Mouse (Mus musculus) spleen, adult 2 months (tissue): ENCODE measurements at regions not wholly inside any gene's neighbourhood (a gene's known extent, or its start where the extent isn't known, plus 50 kb on each side); places are given as distances from the start of the nearest gene placed in this dataset.

Source experiments
- DNase-seq, 2 experiments: peaks; one replicate each; pipeline versions ENCODE4 v3.0.0 to v3.0.0-alpha.2; 2012 to 2021; ENCODE audit warnings: low spot score in 2 of 2, low read depth in 1 of 2
- H3K27ac ChIP-seq: fragments of 200-500 bp; 2 replicates; pipeline ENCODE4 v1.5.1; 2012; ENCODE audit warnings: low read length, inconsistent platforms; ENCODE audit not compliant: insufficient read depth
- H3K27me3 ChIP-seq: fragments of 200-500 bp; 2 replicates; pipeline ENCODE4 v1.6.1; 2012; ENCODE audit warnings: mild to moderate bottlenecking, moderate library complexity, low read length, inconsistent platforms; ENCODE audit not compliant: control insufficient read depth, insufficient read depth
- H3K36me3 ChIP-seq: fragments of 200-500 bp; 2 replicates; pipeline ENCODE4 v1.6.1; 2012; ENCODE audit warnings: mild to moderate bottlenecking, low read length, inconsistent platforms; ENCODE audit not compliant: control insufficient read depth, insufficient read depth
- H3K4me1 ChIP-seq: fragments of 200-500 bp; 2 replicates; pipeline ENCODE4 v1.6.1; 2011; ENCODE audit warnings: inconsistent platforms; ENCODE audit not compliant: control insufficient read depth, insufficient read depth, insufficient read length
- H3K4me3 ChIP-seq: fragments of 200-500 bp; 2 replicates; pipeline ENCODE4 v1.5.1; 2011; ENCODE audit warnings: mild to moderate bottlenecking, inconsistent platforms; ENCODE audit not compliant: insufficient read depth, insufficient read length; ENCODE audit errors: extremely low read depth
- CTCF ChIP-seq: fragments of 200-500 bp; IDR thresholded peaks from 2 replicates; pipeline ENCODE4 v1.5.1; 2011; ENCODE audit warnings: mild to moderate bottlenecking, inconsistent platforms; ENCODE audit not compliant: insufficient read depth, insufficient read length, insufficient replicate concordance; ENCODE audit errors: extremely low read depth
- POLR2A ChIP-seq: fragments of 200-500 bp; IDR thresholded peaks from 2 replicates; pipeline ENCODE4 v1.6.1; 2011; ENCODE audit warnings: low read depth, low read length, inconsistent platforms
- WGBS: fragments of 180-500 bp; shearing (Covaris S2); methylation state at CpG from one replicate; pipeline ENCODE4 v1.1.7; 2018; 5-methylcytosine and 5-hydroxymethylcytosine counted together

DNA sequence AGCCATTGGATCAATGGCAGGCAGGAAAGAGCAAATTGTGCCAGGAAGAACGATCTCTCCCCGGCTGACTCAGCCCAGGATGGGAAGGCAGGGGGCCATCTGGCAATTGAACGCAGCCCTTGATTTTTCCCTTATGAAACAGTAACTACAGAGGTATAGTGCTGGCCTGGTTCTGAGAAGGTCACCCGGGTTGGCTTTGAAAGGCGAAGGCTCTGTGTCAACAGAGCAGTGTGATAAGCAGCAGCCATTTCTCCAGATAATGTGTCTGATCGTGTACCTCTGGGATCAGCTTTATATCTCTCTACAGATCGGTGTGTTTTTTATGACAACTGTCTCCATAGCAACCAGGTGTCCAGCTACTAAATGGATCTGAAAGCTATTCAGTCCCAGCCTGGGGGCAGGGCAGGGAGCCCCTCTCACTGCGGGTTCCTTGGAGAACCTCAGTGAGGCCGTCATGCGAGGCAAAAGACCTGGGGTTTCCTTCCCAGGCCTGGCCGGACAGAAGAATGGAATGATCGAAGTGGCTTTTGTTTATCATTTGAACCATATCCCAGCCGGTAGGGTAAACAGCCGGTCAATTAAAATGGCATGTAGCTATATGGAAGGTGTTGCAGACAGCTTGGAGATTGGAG is 67.8 kb upstream of the Irf2bp2 start:
- no peak for TF ChIP-seq POLR2A
- TF ChIP-seq CTCF: no peak
- peaks cover 23% of the 10 kb centered on the region; the same call in 1 of the 2 replicates for H3K4me1 ChIP-seq
- no peak for DNase-seq

DNA sequence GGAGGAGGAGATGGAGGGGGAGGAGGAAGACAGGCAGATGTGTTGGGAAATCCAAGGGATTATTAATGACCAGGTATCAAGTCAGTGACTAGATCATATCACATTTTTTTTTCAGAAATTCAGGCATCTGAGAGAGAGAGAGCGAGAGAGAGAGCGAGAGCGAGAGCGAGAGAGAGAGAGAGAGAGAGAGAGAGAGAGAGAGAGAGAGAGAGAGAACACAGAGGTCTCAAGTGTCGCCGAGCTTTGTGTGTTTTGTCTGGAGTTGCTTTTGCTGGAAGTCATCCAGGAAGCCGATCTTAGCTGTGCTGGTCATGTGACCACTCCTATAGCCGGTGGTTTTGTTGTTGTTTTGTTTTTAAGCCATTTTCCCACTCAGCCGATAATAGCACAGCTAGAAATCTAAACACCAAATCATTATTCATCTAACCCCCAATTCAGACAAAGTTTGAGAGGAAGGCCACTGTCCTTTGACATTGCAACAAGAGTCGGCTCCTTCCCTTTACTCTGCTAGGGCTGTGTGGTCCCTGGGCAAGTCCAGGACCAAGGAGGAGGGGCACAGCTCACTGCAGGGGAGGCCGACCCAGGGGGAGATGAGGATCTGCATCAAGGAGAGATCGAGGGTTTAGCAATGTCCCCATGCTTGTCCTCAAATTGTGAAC is 67.0 kb upstream of the Irf2bp2 start:
- TF ChIP-seq POLR2A (no peak), CTCF (no peak)
- Histone ChIP-seq H3K27ac (peak overlapping the region; percentile 63), H3K4me3 (no peak overlapping the region), H3K27me3 (no peaks in the 10 kb centered on the region), H3K36me3 (no peaks in the 10 kb centered on the region), H3K4me1 (peaks cover 20% of the 10 kb centered on the region; the same call in 1 of the 2 replicates)
- 26% methylated on average over 12 of the region's 12 CpGs for WGBS
- no peak for DNase-seq

More for the DNA sequence above, 67.8 kb upstream of the Irf2bp2 start:
- WGBS: 74% methylated on average over 14 of the region's 14 CpGs
- H3K27me3 ChIP-seq: no peaks in the 10 kb centered on the region
- peak overlapping the region; percentile 40; the same call in 1 of the 2 replicates for H3K27ac ChIP-seq
- H3K36me3 ChIP-seq: no peaks in the 10 kb centered on the region
- no peak overlapping the region for H3K4me3 ChIP-seq

- H3K4me3 ChIP-seq: no peak overlapping the region
Measured at GRCm38 (mm10) chr8:126659691-126660657, 66.2 kb upstream of the Irf2bp2 start.

DNA sequence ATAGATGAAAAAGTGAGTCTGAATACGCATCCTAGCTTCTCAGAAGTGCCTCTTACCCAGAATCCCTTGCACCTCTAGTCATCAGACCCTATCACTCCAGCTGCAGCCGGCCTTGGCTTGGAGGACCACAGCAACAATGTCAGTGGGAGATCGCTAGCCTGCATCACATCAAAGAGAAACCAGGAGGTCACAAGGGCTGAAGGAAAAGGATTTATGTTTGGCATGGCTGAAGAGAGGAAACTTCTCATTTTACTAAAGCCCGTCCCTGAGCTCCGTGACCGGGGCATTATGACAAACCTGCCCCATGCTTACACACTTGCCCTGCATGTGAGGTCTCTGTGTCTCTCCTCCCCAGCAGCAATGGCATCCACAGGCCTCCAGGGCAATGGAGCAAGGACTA is 63.8 kb upstream of the Irf2bp2 start:
- H3K4me3 ChIP-seq: no peak overlapping the region
- DNase-seq: no peak
- no peaks in the 10 kb centered on the region for H3K36me3 ChIP-seq
- H3K4me1 ChIP-seq: peaks cover 15% of the 10 kb centered on the region; the same call in 1 of the 2 replicates
- 91% methylated on average over 6 of the region's 6 CpGs for WGBS
- no peak overlapping the region for H3K27ac ChIP-seq
- H3K27me3 ChIP-seq: no peaks in the 10 kb centered on the region
- TF ChIP-seq POLR2A: no peak
- TF ChIP-seq CTCF: no peak

More at GRCm38 (mm10) chr8:126659691-126660657, 66.2 kb upstream of the Irf2bp2 start:
- no peak for DNase-seq
- 72% methylated on average over 12 of the region's 12 CpGs for WGBS
- TF ChIP-seq POLR2A (no peak), CTCF (no peak)
- H3K27ac ChIP-seq: peak overlapping the region; percentile 63
- no peaks in the 10 kb centered on the region for H3K27me3 ChIP-seq
- peaks cover 18% of the 10 kb centered on the region; the same call in 1 of the 2 replicates for H3K4me1 ChIP-seq
- H3K36me3 ChIP-seq: no peaks in the 10 kb centered on the region

GRCm38 (mm10) chr8:126656554-126657260 is 62.9 kb upstream of the Irf2bp2 start:
- Histone ChIP-seq H3K36me3 (no peaks in the 10 kb centered on the region), H3K27me3 (no peaks in the 10 kb centered on the region), H3K27ac (no peak overlapping the region), H3K4me1 (peaks cover 14% of the 10 kb centered on the region; the same call in 1 of the 2 replicates), H3K4me3 (no peak overlapping the region)
- DNase-seq: no peak
- WGBS: 92% methylated on average over 10 of the region's 10 CpGs
- no peak for TF ChIP-seq POLR2A
- TF ChIP-seq CTCF: no peak

DNA sequence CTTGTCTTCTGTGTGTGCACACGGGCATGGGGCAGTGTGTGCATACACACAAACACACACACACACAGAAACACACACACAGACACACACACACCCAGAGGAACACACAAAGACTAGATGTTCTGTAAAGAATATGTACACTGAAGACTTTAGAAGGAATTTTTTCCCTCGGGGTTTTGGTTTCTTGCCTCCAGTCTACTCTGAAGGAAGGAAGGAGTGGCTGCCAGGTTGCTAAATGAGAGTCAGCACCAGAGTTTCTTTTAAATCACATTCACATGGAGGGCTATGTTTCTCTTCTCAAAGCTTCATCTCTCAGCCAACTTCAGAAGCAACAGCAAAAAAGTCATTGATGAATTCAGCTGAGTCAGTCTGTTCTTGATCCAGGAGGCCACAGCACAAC is 61.8 kb upstream of the Irf2bp2 start:
- H3K27me3 ChIP-seq: no peaks in the 10 kb centered on the region
- 36% methylated on average over 2 of the region's 2 CpGs for WGBS
- TF ChIP-seq CTCF (no peak), POLR2A (no peak)
- peaks cover 7% of the 10 kb centered on the region; the same call in 1 of the 2 replicates for H3K4me1 ChIP-seq
- no peak for DNase-seq
- H3K4me3 ChIP-seq: no peak overlapping the region
- H3K27ac ChIP-seq: no peak overlapping the region
- H3K36me3 ChIP-seq: no peaks in the 10 kb centered on the region
